In genomic region chr13:119790761-119791579, GRCm38 (mm10) we compare ENCODE assay signal across 8 mouse cellular contexts. TPM values are rescaled to one million over a fixed set of nuclear protein-coding genes. Genes with fewer than 3 reads are reported as not detected.
DNase-seq lines count a peak whose midpoint lies in the region; ATAC-seq and TF ChIP-seq lines count a peak whose summit lies in the region.

Zfp131 (minus strand) TSS chr13:119790889.

- H3K9ac ChIP-seq in ES-E14 (ENCODE audit: insufficient read depth, low read depth, low read length, poor library complexity, severe bottlenecking): peak within 1 kb of the TSS; percentile 99
- H3K9ac ChIP-seq in forebrain, embryonic 15.5 days (replicated peaks): peak within 1 kb of the TSS; percentile 97
- H3K9ac ChIP-seq in lung, embryonic 14.5 days: peak within 1 kb of the TSS; percentile 88

- peak; percentile 58; the same call in 1 of the 2 replicates for TF ChIP-seq POLR2A in olfactory bulb, adult 2 months (IDR thresholded peaks at IDR 0.05; ENCODE audit: insufficient read depth, low read depth, low read length)
- no peak for TF ChIP-seq POLR2A in thymus, adult 2 months (IDR thresholded peaks at IDR 0.05; ENCODE audit: control insufficient read depth, extremely low read depth, insufficient read depth, low read length, poor library complexity)

- peak within 1 kb of the TSS; percentile 98 to 99 for H3K4me3 ChIP-seq in ES-E14 (ENCODE audit: insufficient read depth in 1 of 2, low read depth in 1 of 2, low read length in 2 of 2, poor library complexity in 1 of 2, severe bottlenecking in 1 of 2)
- peak within 1 kb of the TSS; percentile 94 for H3K4me3 ChIP-seq in forebrain, embryonic 15.5 days
- peak within 1 kb of the TSS; percentile 91 for H3K4me3 ChIP-seq in layer of hippocampus, adult 2 months
- H3K4me3 ChIP-seq in lung, embryonic 14.5 days (ENCODE audit: low read depth, low read length): peak within 1 kb of the TSS; percentile 74
- peak within 1 kb of the TSS; percentile 99 for H3K4me3 ChIP-seq in olfactory bulb, adult 2 months (ENCODE audit: insufficient read depth, low read depth, low read length)
- peak within 1 kb of the TSS; percentile 82 for H3K4me3 ChIP-seq in thymus, adult 2 months (ENCODE audit: control insufficient read depth, insufficient read depth, low read length)

- in situ Hi-C loops in ES-E14 (cut with MboI; ENCODE audit: low sequenced_read_pairs in 2 of 2, unreplicated experiment in 2 of 2): no loop called here

- H3K27ac ChIP-seq in ES-E14 (ENCODE audit: insufficient read depth, low read depth, low read length, poor library complexity, severe bottlenecking): peak within 1 kb of the TSS; percentile 94
- peak within 1 kb of the TSS; percentile 97 for H3K27ac ChIP-seq in forebrain, embryonic 15.5 days (replicated peaks)
- peak within 1 kb of the TSS; percentile 98 for H3K27ac ChIP-seq in layer of hippocampus, adult 2 months
- H3K27ac ChIP-seq in lung, embryonic 14.5 days (ENCODE audit: low read depth): peak within 1 kb of the TSS; percentile 95
- H3K27ac ChIP-seq in olfactory bulb, adult 2 months (ENCODE audit: insufficient read depth, low read depth, low read length): peak within 1 kb of the TSS; percentile 94
- H3K27ac ChIP-seq in thymus, adult 2 months (ENCODE audit: control insufficient read depth, insufficient read depth, low read length): peak within 1 kb of the TSS; percentile 79

- TF ChIP-seq CTCF in layer of hippocampus, adult 2 months (conservative IDR thresholded peaks at IDR 0.05): peak; percentile 49
- TF ChIP-seq CTCF in lung, embryonic 14.5 days (IDR thresholded peaks at IDR 0.05; ENCODE audit: low read depth): no peak
- 0 out of 2 replicates have a peak, but pooled peaks have one; percentile 10 for TF ChIP-seq CTCF in olfactory bulb, adult 2 months (IDR thresholded peaks at IDR 0.05; ENCODE audit: insufficient read depth, low read depth, low read length)
- TF ChIP-seq CTCF in thymus, adult 2 months (IDR thresholded peaks at IDR 0.05; ENCODE audit: borderline replicate concordance, control insufficient read depth, extremely low read depth, insufficient read depth, low read length, poor library complexity): peak; percentile 7; the same call in 1 of the 2 replicates

- DNase-seq in ES-E14 (ENCODE audit: low read depth, low spot score): peak; percentile 81
- DNase-seq in cerebellum, adult 11-12 months: peak; percentile 95
- peak; percentile 91 to 94 for DNase-seq in heart, postnatal 36 days
- peak; percentile 94 to 95 for DNase-seq in layer of hippocampus, adult 2 months (ENCODE audit: low spot score in 2 of 2)
- DNase-seq in lung, embryonic 14.5 days: peak; percentile 97
- peak; percentile 91 for DNase-seq in thymus, adult 2 months

- intact Hi-C loops in heart, postnatal 36 days (cut with DNase I): loop anchor here (1.0 to 5.0 kb wide), 3 partner anchors 34 to 100 kb away; partner anchors contain the start of genes Hmgcs1 and Nim1k

- peaks cover 11% of the 10 kb centered on the region for H3K36me3 ChIP-seq in ES-E14 (ENCODE audit: control insufficient read depth, insufficient read depth, low read length, poor library complexity, severe bottlenecking)
- peaks cover 17% of the 10 kb centered on the region for H3K36me3 ChIP-seq in forebrain, embryonic 15.5 days
- H3K36me3 ChIP-seq in lung, embryonic 14.5 days (ENCODE audit: insufficient read depth): peaks cover 27% of the 10 kb centered on the region
- H3K36me3 ChIP-seq in thymus, adult 2 months (ENCODE audit: control insufficient read depth, insufficient read depth, low read length): peaks cover 24% of the 10 kb centered on the region

- under 1% methylated on average over 83 of the region's 86 CpGs for WGBS in forebrain, embryonic 15.5 days
- WGBS in lung, embryonic 14.5 days: under 1% methylated on average over 74 of the region's 86 CpGs
- under 1% methylated on average over 85 of the region's 86 CpGs for WGBS in olfactory bulb, adult 2 months
- WGBS in thymus, adult 2 months: under 1% methylated on average over 78 of the region's 86 CpGs

- peaks cover 0 to 2% of the 10 kb centered on the region in 2 experiments; a peak in 1 of 4 replicates for H3K4me1 ChIP-seq in ES-E14 (ENCODE audit: control insufficient read depth in 2 of 2, insufficient read depth in 2 of 2, low read length in 2 of 2, poor library complexity in 1 of 2)
- peaks cover 31% of the 10 kb centered on the region for H3K4me1 ChIP-seq in forebrain, embryonic 15.5 days
- no peaks in the 10 kb centered on the region for H3K4me1 ChIP-seq in lung, embryonic 14.5 days (ENCODE audit: insufficient read depth)
- peaks cover 6% of the 10 kb centered on the region for H3K4me1 ChIP-seq in olfactory bulb, adult 2 months (ENCODE audit: control insufficient read depth, insufficient read depth, low read length)
- H3K4me1 ChIP-seq in thymus, adult 2 months (replicated peaks; ENCODE audit: control insufficient read depth, insufficient read depth, low read length): peaks cover 12% of the 10 kb centered on the region

- peak within 1 kb of the TSS; percentile 56 for H3K4me2 ChIP-seq in forebrain, embryonic 15.5 days (replicated peaks)
- peak within 1 kb of the TSS; percentile 75 for H3K4me2 ChIP-seq in lung, embryonic 14.5 days

- no peaks in the 10 kb centered on the region for H3K27me3 ChIP-seq in forebrain, embryonic 15.5 days
- H3K27me3 ChIP-seq in lung, embryonic 14.5 days (ENCODE audit: insufficient read depth, low read length): no peaks in the 10 kb centered on the region
- H3K27me3 ChIP-seq in thymus, adult 2 months (ENCODE audit: control insufficient read depth, insufficient read depth, low read length): no peaks in the 10 kb centered on the region

- peak; percentile 97 for ATAC-seq in forebrain, embryonic 15.5 days (replicated peaks)
- peak; percentile 96 for ATAC-seq in lung, embryonic 14.5 days (ENCODE audit: insufficient read depth)

- no peaks in the 10 kb centered on the region for H3K9me3 ChIP-seq in ES-E14 (ENCODE audit: control insufficient read depth, insufficient read depth, low read depth, low read length)
- no peaks in the 10 kb centered on the region for H3K9me3 ChIP-seq in forebrain, embryonic 15.5 days
- H3K9me3 ChIP-seq in lung, embryonic 14.5 days (ENCODE audit: low read depth, low read length): no peaks in the 10 kb centered on the region

TF ChIP-seq in ES-E14, 5 proteins besides CTCF, POLR2A, EP300 and RAD21:
- TF ChIP-seq HCFC1 (IDR thresholded peaks at IDR 0.05; ENCODE audit: borderline replicate concordance, insufficient read depth, low read length) (peak; percentile 46; the same call in 1 of the 2 replicates), ZNF384 (IDR thresholded peaks at IDR 0.05; ENCODE audit: low read depth, low read length) (no peak)

RNA-seq across cellular contexts. Expression of gene Zfp131, which starts in this region (rescaled TPM):
- 27.5 and 31.0 TPM in 2 replicates for total RNA-seq in ES-E14 (2012; rRNA removed)
- polyA plus RNA-seq in forebrain, embryonic 15.5 days (2015; fragmentation: Nextera tagmentation; extraction: Ambion mirVana): 46.7 and 47.7 TPM in 2 replicates
- total RNA-seq in heart, postnatal 36 days (2021): 10 to 100 TPM; 17.0 to 19.0 TPM
- total RNA-seq in layer of hippocampus, adult 2 months (2021): 10 to 100 TPM; 40.4 to 43.2 TPM
- polyA plus RNA-seq in lung, embryonic 14.5 days (2014; fragmentation: Nextera tagmentation; extraction: Ambion mirVana): 43.8 and 46.4 TPM in 2 replicates
- polyA plus RNA-seq in olfactory bulb, adult 2 months (2012; ENCODE audit: insufficient read depth, insufficient read length, low replicate concordance, missing spikeins): not detected in 2 replicates
- 17.7 and 25.9 TPM in 2 replicates for polyA plus RNA-seq in thymus, adult 2 months (2012; rRNA removed)

Comparison
In these comparisons a context has a peak if more than half of its experiments do, and no peak if none do; other contexts are left out.
1. Peak in every context shown above with its lines: DNase-seq, ATAC-seq, H3K4me3 ChIP-seq and H3K27ac ChIP-seq.